In the genomic region with DNA sequence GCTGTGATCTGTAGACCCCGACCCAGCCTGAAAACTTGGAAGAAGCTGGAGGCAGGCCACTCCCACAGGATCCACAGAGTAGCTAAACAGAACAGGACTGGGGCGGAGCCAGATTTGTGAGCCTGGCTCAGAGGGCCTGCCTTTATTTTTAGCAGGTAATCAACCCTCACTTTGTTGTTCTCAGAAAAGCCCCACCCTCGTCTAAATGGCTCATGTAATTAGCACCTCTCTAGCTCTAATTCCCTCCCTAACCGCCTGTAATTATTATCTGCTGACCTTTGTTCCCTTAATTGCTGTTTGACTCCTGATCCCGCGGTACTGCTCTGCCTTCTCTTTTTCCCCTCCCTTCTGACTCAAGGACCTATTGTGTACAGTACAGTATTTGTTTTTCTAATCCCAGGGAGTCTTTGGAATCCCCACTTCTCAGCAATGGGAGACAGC, we compare ENCODE assay signal across 8 mouse cellular contexts.
DNase-seq lines count a peak whose midpoint lies in the region; ATAC-seq lines count a peak whose summit lies in the region.

No protein-coding gene starts in this region.

- H3K27me3 ChIP-seq in heart, embryonic 11.5 days (ENCODE audit: control insufficient read depth, insufficient read depth, low read length): no peaks in the 10 kb centered on the region
- H3K27me3 ChIP-seq in heart, embryonic 16.5 days (ENCODE audit: control insufficient read depth, insufficient read depth, low read length): no peaks in the 10 kb centered on the region

- peak overlapping the region; percentile 40 for H3K4me2 ChIP-seq in heart, embryonic 11.5 days
- peak overlapping the region; percentile 50 for H3K4me2 ChIP-seq in heart, embryonic 16.5 days (ENCODE audit: low read depth, low read length)

- no peak overlapping the region for H3K27ac ChIP-seq in heart, embryonic 11.5 days (ENCODE audit: low read depth, low read length)
- no peak overlapping the region for H3K27ac ChIP-seq in heart, embryonic 16.5 days (ENCODE audit: low read length)

- peak; percentile 39; the same call in 1 of the 2 replicates for ATAC-seq in heart, embryonic 11.5 days (replicated peaks; ENCODE audit: insufficient number of reproducible peaks, low FRiP score, low TSS enrichment)
- ATAC-seq in heart, embryonic 16.5 days (replicated peaks; ENCODE audit: extremely low read depth, insufficient read depth, low FRiP score): peak; percentile 41; the same call in 1 of the 2 replicates
- ATAC-seq in monocyte, adult 5-6 weeks (replicated peaks; ENCODE audit: insufficient number of reproducible peaks, low FRiP score, low TSS enrichment, poor library complexity, severe bottlenecking): no peak

- no peak overlapping the region for H3K9ac ChIP-seq in heart, embryonic 11.5 days (ENCODE audit: low read depth, low read length)
- peak overlapping the region; percentile 43; the same call in 1 of the 2 replicates for H3K9ac ChIP-seq in heart, embryonic 16.5 days (ENCODE audit: low read length)

- H3K36me3 ChIP-seq in heart, embryonic 11.5 days (ENCODE audit: control insufficient read depth, insufficient read depth, low read length): no peaks in the 10 kb centered on the region
- H3K36me3 ChIP-seq in heart, embryonic 16.5 days (ENCODE audit: control insufficient read depth, insufficient read depth): no peaks in the 10 kb centered on the region

- WGBS in heart, embryonic 11.5 days (ENCODE audit: insufficient replicate concordance): 4% methylated on average over 6 of the region's 6 CpGs
- 5% methylated on average over 6 of the region's 6 CpGs for WGBS in heart, embryonic 16.5 days

- H3K4me3 ChIP-seq in heart, embryonic 11.5 days (ENCODE audit: low read depth, low read length): no peak overlapping the region
- peak overlapping the region; percentile 19; the same call in 1 of the 2 replicates for H3K4me3 ChIP-seq in heart, embryonic 16.5 days (ENCODE audit: low read length)

- no peaks in the 10 kb centered on the region for H3K9me3 ChIP-seq in heart, embryonic 11.5 days (replicated peaks; ENCODE audit: control insufficient read depth, low read length)
- H3K9me3 ChIP-seq in heart, embryonic 16.5 days (replicated peaks; ENCODE audit: control insufficient read depth, low read length): no peaks in the 10 kb centered on the region

- no peak for DNase-seq in heart, adult 11 months
- DNase-seq in embryo, embryonic 10 days (ENCODE audit: low spot score): peak; percentile 49
- peak; percentile 3 for DNase-seq in lung, postnatal 14 days
- no peak for DNase-seq in adrenal gland, postnatal 14 days
- no peak for DNase-seq in right cerebral cortex, postnatal 4 days

- H3K4me1 ChIP-seq in heart, embryonic 11.5 days (ENCODE audit: control insufficient read depth, insufficient read depth, low read length): no peaks in the 10 kb centered on the region
- peaks cover 8% of the 10 kb centered on the region for H3K4me1 ChIP-seq in heart, embryonic 16.5 days (ENCODE audit: control insufficient read depth, insufficient read depth, low read length)

Comparison
In these comparisons a context has a peak if more than half of its experiments do, and no peak if none do; other contexts are left out.
1. DNase-seq: peak in embryo, embryonic 10 days (single experiment) and lung, postnatal 14 days (single experiment); none in heart, adult 11 months (single experiment), adrenal gland, postnatal 14 days (single experiment) and right cerebral cortex, postnatal 4 days (single experiment).